Mouse (Mus musculus) CH12.LX (cell line): Measurements from ENCODE around the gene Rgs12. TPM values are rescaled to one million over a fixed set of nuclear protein-coding genes. Genes with fewer than 3 reads are reported as not detected.

Experiments used
- DNase-seq: peaks from one replicate; pipeline ENCODE4 v3.0.0-alpha.2; 2013; ENCODE audit errors: extremely low read depth
- H3K27ac ChIP-seq: 2 replicates; pipeline ENCODE4 v1.5.1; 2012; ENCODE audit warnings: low read depth, mild to moderate bottlenecking, control low read depth, moderate library complexity; ENCODE audit not compliant: insufficient read depth
- H3K27me3 ChIP-seq: replicated peaks from 2 replicates; pipeline ENCODE3; 2012; ENCODE audit warnings: inconsistent platforms
- H3K36me3 ChIP-seq, 2 experiments: replicated peaks in 1 of 2; 2 replicates each; pipeline versions ENCODE3 to v1.6.1; 2012; ENCODE audit warnings: inconsistent platforms in 1 of 2, low read length in 1 of 2, mild to moderate bottlenecking in 1 of 2, mixed read lengths in 1 of 2, moderate library complexity in 1 of 2; ENCODE audit not compliant: control insufficient read depth in 1 of 2, insufficient read depth in 1 of 2
- H3K4me1 ChIP-seq, 2 experiments: 2 replicates each; pipeline ENCODE4 v1.6.1; 2012; ENCODE audit warnings: inconsistent platforms in 1 of 2, moderate library complexity in 1 of 2; ENCODE audit not compliant: insufficient read depth in 2 of 2, control insufficient read depth in 1 of 2
- H3K4me2 ChIP-seq: 2 replicates; pipeline ENCODE4 v1.6.1; 2012; ENCODE audit warnings: low read depth, mild to moderate bottlenecking, control low read depth; ENCODE audit not compliant: poor library complexity, insufficient read depth, severe bottlenecking
- H3K4me3 ChIP-seq, 3 experiments: fragments of 150-350 bp in 1 of 3; sonication (generic) in 1 of 3; replicated peaks in 1 of 3; 2 replicates each; pipeline versions ENCODE3 to v1.5.1; 2011 to 2012; ENCODE audit warnings: low read depth in 2 of 3, low read length in 2 of 3, mild to moderate bottlenecking in 2 of 3, moderate library complexity in 2 of 3, control low read depth in 1 of 3, improper control_type of control experiment in 1 of 3, inconsistent platforms in 1 of 3, mixed read lengths in 1 of 3; ENCODE audit not compliant: poor library complexity in 1 of 3
- H3K79me2 ChIP-seq: replicated peaks from 2 replicates; pipeline ENCODE4 v1.6.1; 2012; ENCODE audit warnings: mild to moderate bottlenecking, moderate library complexity; ENCODE audit not compliant: control insufficient read depth, poor library complexity, insufficient read depth, severe bottlenecking; ENCODE audit errors: extremely low read depth
- H3K9ac ChIP-seq: 2 replicates; pipeline ENCODE4 v1.6.1; 2012; ENCODE audit warnings: low read depth, mild to moderate bottlenecking, control low read depth, moderate library complexity; ENCODE audit not compliant: insufficient read depth
- H3K9me3 ChIP-seq: replicated peaks from 2 replicates; pipeline ENCODE3; 2012; ENCODE audit warnings: low read length, inconsistent platforms, mixed read lengths
- CHD1 ChIP-seq: IDR thresholded peaks from 2 replicates; pipeline ENCODE4 v1.6.1; 2012; ENCODE audit warnings: low read depth, low read length, improper control_type of control experiment, inconsistent platforms
- CHD2 ChIP-seq: IDR thresholded peaks from 2 replicates; pipeline ENCODE4 v1.6.1; 2011; ENCODE audit warnings: low read length, improper control_type of control experiment
- CTCF ChIP-seq, 2 experiments: IDR thresholded peaks in 1 of 2; conservative IDR thresholded peaks in 1 of 2; 2 replicates each; pipeline ENCODE4 v1.5.1; 2011 to 2012; ENCODE audit warnings: low read depth in 2 of 2, low read length in 2 of 2, improper control_type of control experiment in 1 of 2, inconsistent platforms in 1 of 2, mild to moderate bottlenecking in 1 of 2, moderate library complexity in 1 of 2
- ELF1 ChIP-seq: IDR thresholded peaks from 2 replicates; pipeline ENCODE4 v1.6.1; 2014; ENCODE audit warnings: low read depth, mild to moderate bottlenecking, inconsistent platforms, low read length, improper control_type of control experiment
- HCFC1 ChIP-seq: IDR thresholded peaks from 2 replicates; pipeline ENCODE4 v1.6.1; 2012; ENCODE audit warnings: low read depth, mild to moderate bottlenecking, inconsistent platforms, low read length, improper control_type of control experiment
- IRF4 ChIP-seq: IDR thresholded peaks from 2 replicates; pipeline ENCODE4 v1.6.1; 2014; ENCODE audit warnings: low read depth, mild to moderate bottlenecking, inconsistent platforms, low read length, improper control_type of control experiment
- JUND ChIP-seq: conservative IDR thresholded peaks from 2 replicates; pipeline ENCODE4 v1.6.1; 2011; ENCODE audit warnings: low read depth, low read length, improper control_type of control experiment
- MAFK ChIP-seq: IDR thresholded peaks from 2 replicates; pipeline ENCODE4 v1.6.1; 2011; ENCODE audit warnings: low read length, improper control_type of control experiment; ENCODE audit not compliant: insufficient replicate concordance
- MAZ ChIP-seq: IDR thresholded peaks from 2 replicates; pipeline ENCODE4 v1.6.1; 2012; ENCODE audit warnings: low read depth, mild to moderate bottlenecking, inconsistent platforms, low read length, improper control_type of control experiment, moderate library complexity
- NRF1 ChIP-seq: IDR thresholded peaks from 2 replicates; pipeline ENCODE4 v1.6.1; 2014; ENCODE audit warnings: low read depth, mild to moderate bottlenecking, inconsistent platforms, low read length, improper control_type of control experiment, moderate library complexity
- PAX5 ChIP-seq: IDR thresholded peaks from 2 replicates; pipeline ENCODE4 v1.6.1; 2012; ENCODE audit warnings: low read length, inconsistent platforms, mixed read lengths
- POLR2A ChIP-seq: IDR thresholded peaks from 2 replicates; pipeline ENCODE4 v1.6.1; 2011; ENCODE audit warnings: low read depth, mild to moderate bottlenecking, improper control_type of control experiment, low read length
- POLR2AphosphoS2 ChIP-seq: IDR thresholded peaks from 2 replicates; pipeline ENCODE4 v1.6.1; 2011; ENCODE audit warnings: low read depth, low read length, improper control_type of control experiment
- RAD21 ChIP-seq: IDR thresholded peaks from 2 replicates; pipeline ENCODE4 v1.6.1; 2011; ENCODE audit warnings: low read depth, mild to moderate bottlenecking, low read length, improper control_type of control experiment, moderate library complexity
- SIN3A ChIP-seq: IDR thresholded peaks from 2 replicates; pipeline ENCODE4 v1.6.1; 2012; ENCODE audit warnings: low read length, improper control_type of control experiment, inconsistent platforms
- SMC3 ChIP-seq: IDR thresholded peaks from 2 replicates; pipeline ENCODE4 v1.6.1; 2011; ENCODE audit warnings: low read depth, low read length, improper control_type of control experiment
- UBTF ChIP-seq: IDR thresholded peaks from 2 replicates; pipeline ENCODE4 v1.6.1; 2012; ENCODE audit warnings: low read depth, mild to moderate bottlenecking, inconsistent platforms, low read length, improper control_type of control experiment, moderate library complexity
- ZC3H11A ChIP-seq: IDR thresholded peaks from 2 replicates; pipeline ENCODE4 v1.6.1; 2012; ENCODE audit warnings: low read depth, mild to moderate bottlenecking, inconsistent platforms, low read length, improper control_type of control experiment
- ZKSCAN1 ChIP-seq: IDR thresholded peaks from 2 replicates; pipeline ENCODE4 v1.6.1; 2012; ENCODE audit warnings: low read depth, inconsistent platforms, low read length, improper control_type of control experiment, borderline replicate concordance
- ZNF384 ChIP-seq: IDR thresholded peaks from 2 replicates; pipeline ENCODE4 v1.6.1; 2012; ENCODE audit warnings: low read depth, low read length, improper control_type of control experiment, inconsistent platforms
- dilution Hi-C: fragments of 300-500 bp; cut with MboI; formaldehyde crosslinking; loops from 2 replicates; pipeline ENCODE4 v1.14.3; 2020; ENCODE audit warnings: low sequenced_read_pairs; ENCODE audit not compliant: extremely low pct_unique_long_range_greater_than_20kb, extremely low pct_ligation_motif_present
- in situ Hi-C: fragments of 300-500 bp; cut with MboI; formaldehyde crosslinking; loops from 3 replicates; pipeline ENCODE4 v1.14.3; 2019; ENCODE audit warnings: low sequenced_read_pairs, low pct_ligation_motif_present, low pct_unique_long_range_greater_than_20kb, mixed read lengths
- polyA plus RNA-seq: library from polyadenylated mRNA; unstranded; fragments of >175 nt; gene quantifications from 2 replicates; pipeline ENCODE4 v1.2.1, GENCODE M21; 2012; ENCODE audit warnings: low read depth; ENCODE audit not compliant: insufficient read length
- total RNA-seq, 2 experiments: library from RNA; depleted of rRNA; stranded (reverse); fragments of 300-350 nt in 1 of 2; fragments of >200 nt in 1 of 2; gene quantifications; 2 replicates each; pipeline ENCODE4 v1.2.3; 2012 to 2014

Gene Rgs12
- total and polyA plus RNA-seq, 3 experiments: 6.8 to 9.8 (median 8.1) TPM

DNA sequence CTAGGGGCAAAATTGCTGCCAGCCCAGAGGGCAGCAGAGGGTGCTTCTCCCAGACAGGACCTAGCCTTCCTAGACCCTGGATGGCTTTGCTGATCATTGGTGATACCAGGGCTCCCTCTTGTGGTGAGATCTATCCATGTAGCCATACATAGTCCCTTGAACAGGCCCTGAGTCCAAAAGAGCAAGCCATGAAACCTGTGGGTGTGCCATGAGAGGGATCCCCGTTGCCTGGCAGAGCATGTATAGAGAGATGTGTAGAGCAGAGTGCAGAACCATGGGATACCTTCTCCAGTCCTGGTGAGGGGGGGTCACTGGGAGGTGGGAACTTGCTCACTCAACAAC, 93.8 kb downstream of the Rgs12 start:
- in situ Hi-C loops: loop anchor here (25.0 kb wide), 2 partner anchors 381 to 506 kb away; partner anchors contain the start of genes Grk4, Nop14 and Sh3bp2
- TF ChIP-seq SMC3 (peak; percentile 94), POLR2A (no peak), MAFK (no peak), ELF1 (0 out of 2 replicates have a peak, but pooled peaks have one; percentile 33), POLR2AphosphoS2 (no peak), HCFC1 (no peak), RAD21 (peak; percentile 98), PAX5 (no peak), SIN3A (no peak), ZNF384 (no peak), JUND (no peak), ZKSCAN1 (no peak), CTCF (conservative IDR thresholded peaks at IDR 0.05 in 1 of 2, IDR thresholded peaks at IDR 0.05 in 1 of 2; ENCODE audit: low read depth in 2 of 2, low read length in 2 of 2) (peak; percentile 71 to 98), NRF1 (no peak), ZC3H11A (peak; percentile 61), CHD1 (no peak)
- peaks cover 0 to 10% of the 10 kb centered on the region in 2 experiments; a peak in 2 of 4 replicates for H3K4me1 ChIP-seq
- peak; percentile 83 for DNase-seq
- no peak overlapping the region for H3K4me2 ChIP-seq
- H3K79me2 ChIP-seq: no peaks in the 10 kb centered on the region
- no peak overlapping the region for H3K27ac ChIP-seq
- H3K9ac ChIP-seq: no peak overlapping the region
- peaks cover 44% of the 10 kb centered on the region for H3K27me3 ChIP-seq
- dilution Hi-C loops: no loop called here
- H3K4me3 ChIP-seq: no peak overlapping the region
- no peaks in the 10 kb centered on the region for H3K36me3 ChIP-seq
- H3K9me3 ChIP-seq: no peaks in the 10 kb centered on the region

DNA sequence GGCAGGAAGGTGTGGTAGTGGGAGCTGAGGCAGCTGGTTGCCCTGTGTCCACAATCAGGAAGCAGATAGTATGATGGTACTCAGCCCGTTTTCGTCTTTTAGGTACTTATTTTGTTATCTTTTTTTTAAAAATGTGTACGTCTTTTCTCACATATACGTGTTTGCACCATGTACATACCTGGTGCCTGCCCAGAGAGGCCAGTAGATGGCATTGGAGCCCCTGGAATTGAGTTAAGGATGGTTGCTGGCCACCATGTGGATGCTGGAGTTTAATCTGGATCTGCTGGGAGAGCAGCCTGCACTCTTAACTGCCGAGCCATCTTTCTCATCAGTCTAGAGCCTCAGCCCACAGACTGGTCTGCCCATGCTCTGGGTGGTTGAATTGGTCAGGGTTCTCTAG, 101.3 kb downstream of the Rgs12 start:
- in situ Hi-C loops: no loop called here
- H3K4me1 ChIP-seq: peaks cover 0 to 6% of the 10 kb centered on the region in 2 experiments; a peak in 1 of 4 replicates
- dilution Hi-C loops: no loop called here

More for the DNA sequence above, 101.3 kb downstream of the Rgs12 start:
- H3K9me3 ChIP-seq: peaks cover 3% of the 10 kb centered on the region
- no peak overlapping the region for H3K4me3 ChIP-seq
- no peak for TF ChIP-seq UBTF
- no peak for TF ChIP-seq MAFK
- TF ChIP-seq CHD2: no peak
- TF ChIP-seq PAX5: no peak
- peak; percentile 50 for TF ChIP-seq RAD21
- TF ChIP-seq CTCF (conservative IDR thresholded peaks at IDR 0.05 in 1 of 2, IDR thresholded peaks at IDR 0.05 in 1 of 2; ENCODE audit: low read depth in 2 of 2, low read length in 2 of 2): peak in 1 of 2 experiments; percentile 56; a peak in 2 of 4 replicates
- peak; percentile 25 for TF ChIP-seq SMC3
- TF ChIP-seq CHD1: no peak
- TF ChIP-seq IRF4: no peak
- no peak for TF ChIP-seq MAZ
- no peak overlapping the region for H3K27ac ChIP-seq
- no peaks in the 10 kb centered on the region for H3K79me2 ChIP-seq
- no peak overlapping the region for H3K4me2 ChIP-seq
- DNase-seq: no peak
- no peaks in the 10 kb centered on the region for H3K36me3 ChIP-seq
- H3K9ac ChIP-seq: no peak overlapping the region
- H3K27me3 ChIP-seq: peaks cover 100% of the 10 kb centered on the region
